Mouse (Mus musculus) forebrain, embryonic 16.5 days (tissue): ENCODE measurements around the gene Ust. TPM values are rescaled to one million over a fixed set of nuclear protein-coding genes. Genes with fewer than 3 reads are reported as not detected.
A peak's percentile ranks its signal among the peaks of the same experiment; 100 is the strongest.

Experiments used
- ATAC-seq: fragments of 200-750 bp; cut with Nextera tagmentation; 2 replicates; pipeline ENCODE4 v1.8.0; 2017; ENCODE audit warnings: mild to moderate bottlenecking, moderate library complexity
- H3K27ac ChIP-seq: fragments of 300-500 bp; sonication (generic); 2 replicates; pipeline ENCODE4 v1.5.1; 2014; ENCODE audit warnings: low read length, control low read depth
- H3K27me3 ChIP-seq: fragments of 300-500 bp; sonication (generic); replicated peaks from 2 replicates; pipeline ENCODE4 v1.6.1; 2014; ENCODE audit warnings: low read length; ENCODE audit not compliant: control insufficient read depth, insufficient read depth
- H3K36me3 ChIP-seq: fragments of 300-500 bp; sonication (generic); 2 replicates; pipeline ENCODE4 v1.6.1; 2014; ENCODE audit not compliant: control insufficient read depth, insufficient read depth
- H3K4me1 ChIP-seq: fragments of 300-500 bp; sonication (generic); replicated peaks from 2 replicates; pipeline ENCODE4 v1.6.1; 2014; ENCODE audit warnings: low read length; ENCODE audit not compliant: control insufficient read depth, insufficient read depth
- H3K4me2 ChIP-seq: fragments of 300-500 bp; sonication (generic); 2 replicates; pipeline ENCODE4 v1.6.1; 2014; ENCODE audit warnings: mild to moderate bottlenecking, low read length, control low read depth
- H3K4me3 ChIP-seq: fragments of 300-500 bp; sonication (generic); replicated peaks from 2 replicates; pipeline ENCODE4 v1.5.1; 2014; ENCODE audit warnings: mild to moderate bottlenecking, low read length, control low read depth
- H3K9ac ChIP-seq: fragments of 300-500 bp; sonication (generic); replicated peaks from 2 replicates; pipeline ENCODE4 v1.6.1; 2014; ENCODE audit warnings: low read depth, low read length, control low read depth
- H3K9me3 ChIP-seq: fragments of 300-500 bp; sonication (generic); 2 replicates; pipeline ENCODE4 v1.6.1; 2016; ENCODE audit warnings: low read length; ENCODE audit not compliant: control insufficient read depth
- WGBS: fragments of 180-500 bp; shearing (Covaris S2); extraction: QIAGEN DNeasy Blood & Tissue Kit; methylation state at CpG from one replicate; pipeline ENCODE4 v1.1.7; 2014; 5-methylcytosine and 5-hydroxymethylcytosine counted together
- polyA plus RNA-seq: library from polyadenylated mRNA; unstranded; fragments of >200 nt; fragmentation: Nextera tagmentation; extraction: Ambion mirVana; gene quantifications from 2 replicates; pipeline ENCODE4 v1.2.1, GENCODE M21; 2015

Ust gene
- polyA plus RNA-seq, 1 experiment from 2014 or later = 6.3 TPM

DNA sequence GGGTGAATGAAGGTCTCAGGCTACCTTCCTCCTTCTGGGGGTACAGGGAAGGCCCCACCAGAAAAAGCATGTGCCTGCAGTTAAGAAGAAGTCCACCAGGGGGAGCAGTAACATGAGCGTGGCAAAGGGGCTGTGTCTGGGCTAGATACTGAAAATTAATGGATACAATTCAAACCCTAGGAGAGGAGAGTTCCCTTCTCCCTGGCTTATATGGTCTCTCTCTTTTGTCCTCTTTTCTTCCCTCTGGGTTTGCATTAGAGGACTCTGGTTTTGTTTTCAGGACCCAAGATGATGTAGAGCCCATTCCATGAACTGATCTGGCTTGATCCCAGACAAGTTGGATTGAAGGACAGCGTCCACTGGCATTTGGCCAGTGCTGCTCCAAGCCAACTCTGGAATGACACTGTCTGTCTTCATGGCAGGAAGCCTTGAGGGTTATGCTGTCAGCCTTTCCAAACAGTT, 195.3 kb downstream of the Ust start:
- Histone ChIP-seq H3K4me3 (no peak overlapping the region), H3K4me1 (no peaks in the 10 kb centered on the region), H3K4me2 (no peak overlapping the region), H3K27me3 (no peaks in the 10 kb centered on the region), H3K36me3 (no peaks in the 10 kb centered on the region), H3K9ac (no peak overlapping the region), H3K9me3 (no peaks in the 10 kb centered on the region), H3K27ac (no peak overlapping the region)
- ATAC-seq = peak; percentile 49; the same call in 1 of the 2 replicates
- 40% methylated on average over 2 of the region's 2 CpGs for WGBS

- no peaks in the 10 kb centered on the region for H3K27me3 ChIP-seq
- no peaks in the 10 kb centered on the region for H3K4me1 ChIP-seq
- H3K27ac ChIP-seq = no peak overlapping the region
- H3K9ac ChIP-seq = no peak overlapping the region
- H3K4me3 ChIP-seq = no peak overlapping the region
- H3K36me3 ChIP-seq = no peaks in the 10 kb centered on the region
- ATAC-seq = no peak
- no peaks in the 10 kb centered on the region for H3K9me3 ChIP-seq
- no peak overlapping the region for H3K4me2 ChIP-seq
Observed at GRCm38 (mm10) chr10:8320771-8321170, 197.9 kb downstream of the Ust start.

DNA sequence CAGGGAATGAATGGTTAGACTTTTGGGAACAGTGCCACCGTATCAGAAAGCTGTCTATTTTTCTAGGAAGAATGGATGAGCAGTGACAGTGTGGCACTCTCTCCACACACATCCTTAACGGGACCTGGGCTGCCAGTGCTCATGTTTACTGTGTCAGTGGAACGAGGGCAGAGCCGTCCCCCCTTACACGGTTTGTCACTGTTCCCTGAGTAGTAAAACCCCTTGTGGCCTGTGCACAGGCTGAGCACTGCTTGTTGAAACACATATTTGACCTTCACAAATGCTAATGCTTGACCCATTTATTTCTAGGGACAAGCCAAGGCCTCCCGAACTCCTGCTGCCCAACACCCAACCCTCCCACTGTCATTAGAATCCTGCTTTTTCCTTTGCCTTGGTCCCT, 209.2 kb downstream of the Ust start:
- Histone ChIP-seq H3K27me3 (no peaks in the 10 kb centered on the region), H3K4me2 (no peak overlapping the region), H3K9me3 (no peaks in the 10 kb centered on the region), H3K9ac (no peak overlapping the region), H3K36me3 (no peaks in the 10 kb centered on the region), H3K4me3 (no peak overlapping the region), H3K4me1 (peaks cover 5% of the 10 kb centered on the region), H3K27ac (no peak overlapping the region)
- WGBS = 51% methylated on average over 6 of the region's 6 CpGs
- no peak for ATAC-seq

GRCm38 (mm10) chr10:8304211-8304610, 214.4 kb downstream of the Ust start:
- Histone ChIP-seq H3K4me3 (no peak overlapping the region), H3K36me3 (no peaks in the 10 kb centered on the region), H3K27ac (no peak overlapping the region), H3K27me3 (no peaks in the 10 kb centered on the region), H3K9ac (no peak overlapping the region), H3K4me1 (peaks cover 5% of the 10 kb centered on the region), H3K9me3 (no peaks in the 10 kb centered on the region), H3K4me2 (no peak overlapping the region)
- ATAC-seq = no peak
- WGBS = 63% methylated on average over 4 of the region's 4 CpGs

DNA sequence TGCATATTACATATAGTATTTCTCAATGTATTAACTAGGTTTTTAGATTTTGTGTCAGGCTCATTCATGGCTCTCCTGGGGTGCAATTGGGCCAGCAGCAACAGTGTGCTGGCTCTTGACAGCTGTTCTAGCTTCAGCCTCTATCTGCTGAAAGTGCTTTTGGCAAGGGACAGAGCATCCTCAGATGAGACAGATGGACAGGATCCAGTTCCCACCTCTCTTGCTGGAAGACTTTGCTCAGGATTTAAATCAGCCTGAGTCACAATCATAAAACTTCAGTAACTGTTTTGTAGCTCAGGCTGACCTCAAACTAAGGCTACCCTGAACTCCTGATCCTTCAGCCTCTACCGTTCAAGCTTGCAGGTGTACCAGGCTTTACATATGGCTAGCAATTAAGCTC, 219.5 kb downstream of the Ust start:
- no peaks in the 10 kb centered on the region for H3K4me1 ChIP-seq
- 77% methylated on average over 1 of the region's 1 CpGs for WGBS
- ATAC-seq = no peak
- H3K9me3 ChIP-seq = no peaks in the 10 kb centered on the region
- H3K4me3 ChIP-seq = no peak overlapping the region
- H3K4me2 ChIP-seq = no peak overlapping the region
- H3K9ac ChIP-seq = no peak overlapping the region
- no peak overlapping the region for H3K27ac ChIP-seq
- no peaks in the 10 kb centered on the region for H3K36me3 ChIP-seq
- H3K27me3 ChIP-seq = no peaks in the 10 kb centered on the region

DNA sequence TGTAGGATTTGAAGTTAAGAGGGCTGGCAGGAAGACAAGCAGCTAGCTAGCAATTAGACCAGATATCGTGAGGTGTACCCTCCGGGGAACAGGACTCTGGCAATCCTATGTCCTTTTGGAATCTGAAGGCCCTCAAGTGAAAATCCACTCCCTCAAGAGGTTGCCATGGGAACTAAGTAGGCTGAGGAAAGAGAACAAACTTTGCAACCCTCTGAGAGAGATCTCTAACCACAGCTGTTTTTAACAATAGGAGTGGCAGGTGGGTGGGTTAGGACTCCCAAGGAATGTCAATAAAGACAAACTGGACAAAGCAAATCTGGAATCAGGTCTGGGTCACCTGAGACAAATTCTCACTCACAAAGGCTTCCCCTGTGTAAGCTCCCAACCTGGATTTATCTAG, 221.4 kb downstream of the Ust start:
- no peaks in the 10 kb centered on the region for H3K36me3 ChIP-seq
- H3K27me3 ChIP-seq = no peaks in the 10 kb centered on the region
- no peak overlapping the region for H3K4me2 ChIP-seq
- 19% methylated on average over 2 of the region's 2 CpGs for WGBS
- no peaks in the 10 kb centered on the region for H3K4me1 ChIP-seq
- no peak overlapping the region for H3K9ac ChIP-seq
- no peaks in the 10 kb centered on the region for H3K9me3 ChIP-seq
- no peak overlapping the region for H3K4me3 ChIP-seq
- H3K27ac ChIP-seq = no peak overlapping the region
- no peak for ATAC-seq

DNA sequence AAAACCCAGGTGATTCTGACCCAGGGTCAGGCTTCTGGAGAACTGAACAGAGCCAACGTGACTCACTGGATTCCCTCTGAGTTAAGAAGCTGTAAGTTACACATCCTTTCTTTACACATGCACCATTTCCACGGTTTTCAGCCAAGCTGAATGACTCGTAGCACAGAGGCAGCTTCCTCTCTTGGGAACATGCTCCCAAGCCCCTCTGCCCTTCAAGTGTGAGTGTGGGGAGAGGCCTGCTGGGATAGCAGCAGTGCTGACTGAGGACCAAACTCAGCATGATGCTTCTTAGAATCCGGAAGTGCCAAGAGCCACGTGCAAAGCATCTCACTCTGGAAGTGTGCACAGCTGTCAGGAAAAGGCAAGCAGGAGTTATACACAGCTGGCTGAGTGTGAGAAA, 228.0 kb downstream of the Ust start:
- ATAC-seq = no peak
- WGBS = 66% methylated on average over 5 of the region's 5 CpGs

GRCm38 (mm10) chr10:8287350-8287791, 231.3 kb downstream of the Ust start:
- Histone ChIP-seq H3K36me3 (no peaks in the 10 kb centered on the region), H3K4me1 (no peaks in the 10 kb centered on the region), H3K4me3 (no peak overlapping the region), H3K9me3 (no peaks in the 10 kb centered on the region), H3K27ac (no peak overlapping the region), H3K27me3 (no peaks in the 10 kb centered on the region), H3K9ac (no peak overlapping the region), H3K4me2 (no peak overlapping the region)
- no peak for ATAC-seq
- whole genome bisulfite sequencing = 27% methylated on average over 6 of the region's 6 CpGs

More for the DNA sequence above, 228.0 kb downstream of the Ust start:
- H3K27me3 ChIP-seq = no peaks in the 10 kb centered on the region
- no peak overlapping the region for H3K27ac ChIP-seq
- no peak overlapping the region for H3K4me3 ChIP-seq
- H3K36me3 ChIP-seq = no peaks in the 10 kb centered on the region
- H3K9ac ChIP-seq = no peak overlapping the region
- no peaks in the 10 kb centered on the region for H3K4me1 ChIP-seq
- H3K4me2 ChIP-seq = no peak overlapping the region
- H3K9me3 ChIP-seq = no peaks in the 10 kb centered on the region

GRCm38 (mm10) chr10:8283991-8284390, 234.6 kb downstream of the Ust start:
- H3K4me2 ChIP-seq = no peak overlapping the region
- ATAC-seq = no peak
- no peak overlapping the region for H3K9ac ChIP-seq
- no peak overlapping the region for H3K27ac ChIP-seq
- H3K4me3 ChIP-seq = no peak overlapping the region
- H3K4me1 ChIP-seq = no peaks in the 10 kb centered on the region
- H3K9me3 ChIP-seq = no peaks in the 10 kb centered on the region
- no peaks in the 10 kb centered on the region for H3K36me3 ChIP-seq
- H3K27me3 ChIP-seq = no peaks in the 10 kb centered on the region
- WGBS = 87% methylated on average over 3 of the region's 3 CpGs

GRCm38 (mm10) chr10:8277094-8277493, 241.5 kb downstream of the Ust start:
- no peak for ATAC-seq
- Histone ChIP-seq H3K9me3 (no peaks in the 10 kb centered on the region), H3K27ac (no peak overlapping the region), H3K4me2 (no peak overlapping the region), H3K27me3 (no peaks in the 10 kb centered on the region), H3K9ac (no peak overlapping the region), H3K4me3 (no peak overlapping the region), H3K4me1 (no peaks in the 10 kb centered on the region), H3K36me3 (no peaks in the 10 kb centered on the region)
- WGBS = 85% methylated on average over 5 of the region's 5 CpGs
